Mouse (Mus musculus) heart, embryonic 11.5 days (tissue): ENCODE data around the gene Igf1r. TPM values are rescaled to one million over a fixed set of nuclear protein-coding genes. Genes with fewer than 3 reads are reported as not detected.

ENCODE experiments used
- polyA plus RNA-seq: library from polyadenylated mRNA; unstranded; fragments of >200 nt; fragmentation: Nextera tagmentation; extraction: Ambion mirVana; gene quantifications from 2 replicates; pipeline ENCODE4 v1.2.1, GENCODE M21; 2014

Igf1r gene
- polyA plus RNA-seq, 1 experiment from 2014 or later = 19.3 TPM

Other genes starting within 250 kb of the Igf1r start
- gene Synm, start 193.1 kb upstream of the Igf1r start, polyA plus RNA-seq = 3.4 and 5.9 TPM in 2 replicates